In genomic region chr4:138737031-138737430, GRCm38 (mm10) we compare ENCODE assay signal across 16 mouse cellular contexts. TPM values are rescaled to one million over a fixed set of nuclear protein-coding genes. Genes with fewer than 3 reads are reported as not detected.
DNase-seq lines count a peak whose midpoint lies in the region; ATAC-seq and TF ChIP-seq lines count a peak whose summit lies in the region.
"Had no signal": no experiment of that assay in that cellular context is flagged by ENCODE, and none has a peak within 500 bp of the region (broad histone marks: within the 10 kb centered on the region; RNA-seq: fewer than 3 reads in every experiment).

TSS of gene Ubxn10 (minus strand) at chr4:138737167.

- 36% methylated on average over 7 of the region's 7 CpGs for WGBS in intestine, postnatal 0 days

- H3K27ac ChIP-seq in testis, adult 2 months (ENCODE audit: control insufficient read depth, insufficient read depth, low read depth, low read length): no peak within 1 kb of the TSS
- peak within 1 kb of the TSS; percentile 28; the same call in 1 of the 2 replicates for H3K27ac ChIP-seq in intestine, postnatal 0 days (ENCODE audit: low read depth, low read length)
- H3K27ac ChIP-seq: limb, embryonic 13.5 days had no signal

- TF ChIP-seq POLR2A in testis, adult 2 months (IDR thresholded peaks at IDR 0.05; ENCODE audit: control insufficient read depth, low read depth, low read length): no peak

- no peaks in the 10 kb centered on the region for H3K27me3 ChIP-seq in testis, adult 2 months (ENCODE audit: control insufficient read depth, insufficient read depth, low read length)
- H3K27me3 ChIP-seq in intestine, postnatal 0 days (replicated peaks; ENCODE audit: control insufficient read depth, insufficient read depth, low read length): no peaks in the 10 kb centered on the region
- H3K27me3 ChIP-seq: limb, embryonic 13.5 days had no signal

- no peak within 1 kb of the TSS for H3K4me3 ChIP-seq in testis, adult 2 months (ENCODE audit: control insufficient read depth, low read depth, low read length)
- no peak within 1 kb of the TSS for H3K4me3 ChIP-seq in intestine, postnatal 0 days (ENCODE audit: low read depth, low read length)
- H3K4me3 ChIP-seq: limb, embryonic 13.5 days had no signal

- DNase-seq in testis, postnatal 14 days (ENCODE audit: low spot score): no peak
- DNase-seq in lung, postnatal 10 days: peak; percentile 58
- peak; percentile 57 to 61 for DNase-seq in urinary bladder, postnatal 36 days (ENCODE audit: low spot score in 2 of 2)
- no peak for DNase-seq in heart, adult 9 months (ENCODE audit: low spot score in 2 of 2)
- no peak for DNase-seq in layer of hippocampus, postnatal 14 days (ENCODE audit: low spot score in 2 of 2)
- DNase-seq: forebrain, postnatal 0 days; gastrocnemius, postnatal 14 days; thymus, adult 18-20 months had no signal

- no peaks in the 10 kb centered on the region; the same call in 1 of the 2 replicates for H3K36me3 ChIP-seq in testis, adult 2 months (ENCODE audit: control insufficient read depth, insufficient read depth, low read length)
- H3K36me3 ChIP-seq in intestine, postnatal 0 days (ENCODE audit: control insufficient read depth, insufficient read depth): no peaks in the 10 kb centered on the region
- H3K36me3 ChIP-seq: limb, embryonic 13.5 days had no signal

- no peaks in the 10 kb centered on the region for H3K4me1 ChIP-seq in testis, adult 2 months (ENCODE audit: control insufficient read depth, insufficient read depth, low read length)
- H3K4me1 ChIP-seq in intestine, postnatal 0 days (replicated peaks; ENCODE audit: control insufficient read depth, insufficient read depth, low read length): no peaks in the 10 kb centered on the region

- peak; percentile 79 for ATAC-seq in intestine, postnatal 0 days
- ATAC-seq: forebrain, postnatal 0 days; Patski had no signal

- no peak within 1 kb of the TSS for H3K4me2 ChIP-seq in intestine, postnatal 0 days (replicated peaks; ENCODE audit: low read depth)
- H3K4me2 ChIP-seq: heart, embryonic 11.5 days; limb, embryonic 13.5 days had no signal

- no peak for TF ChIP-seq CTCF in testis, adult 2 months (IDR thresholded peaks at IDR 0.05; ENCODE audit: control insufficient read depth, insufficient read depth, insufficient replicate concordance, low read depth, low read length)
- TF ChIP-seq CTCF in intestine, postnatal 0 days (IDR thresholded peaks at IDR 0.05; ENCODE audit: low read depth): no peak

- H3K9ac ChIP-seq in intestine, postnatal 0 days (ENCODE audit: low read depth, low read length): no peak within 1 kb of the TSS
- H3K9ac ChIP-seq: forebrain, postnatal 0 days; limb, embryonic 13.5 days had no signal

- no peaks in the 10 kb centered on the region for H3K9me3 ChIP-seq in intestine, postnatal 0 days (ENCODE audit: control insufficient read depth)
- H3K9me3 ChIP-seq: limb, embryonic 13.5 days had no signal

RNA-seq across cellular contexts. Expression of gene Ubxn10, which starts in this region (rescaled TPM):
- polyA plus RNA-seq in testis, adult 2 months (2012; rRNA removed): 371 and 394 TPM in 2 replicates
- 0.51 and 0.83 TPM in 2 replicates for polyA plus RNA-seq in intestine, postnatal 0 days (2015; fragmentation: Nextera tagmentation; extraction: Ambion mirVana)
- total RNA-seq in layer of hippocampus, postnatal 14 days (2021): 1 to 10 TPM; 1.5 to 2.7 TPM
- total RNA-seq: CH12.LX; hematopoietic stem cell, adult 5-6 weeks; megakaryocyte progenitor cell, adult 5-6 weeks had no signal
- polyA plus RNA-seq: Patski had no signal

Comparison
In these comparisons a context has a peak if more than half of its experiments do, and no peak if none do; other contexts are left out.
1. RNA of gene Ubxn10 (polyA plus RNA-seq): 371 to 394 TPM in testis, adult 2 months; 0.51 to 0.83 TPM in intestine, postnatal 0 days; every median in the first group is over 100 times any median in the second.
2. Peak in ATAC-seq and H3K27ac ChIP-seq in intestine, postnatal 0 days; RNA of the gene not detected or under 1 TPM.
3. DNase-seq: peak in lung, postnatal 10 days (single experiment) and urinary bladder, postnatal 36 days (2 of 2); none in testis, postnatal 14 days (single experiment), heart, adult 9 months (0 of 2) and layer of hippocampus, postnatal 14 days (0 of 2).